Mouse (Mus musculus) lung, postnatal 4 days (tissue): ENCODE measurements at regions not wholly inside any gene's neighbourhood (a gene's known extent, or its start where the extent isn't known, plus 50 kb on each side); places are given as distances from the start of the nearest gene placed in this dataset.

Source experiments
- DNase-seq, 2 experiments: peaks; one replicate each; pipeline ENCODE4 v3.0.0; 2021

GRCm38 (mm10) chr12:77179138-77179537 lies 58.8 kb upstream of the Fut8 start:
- DNase-seq, result no peak

GRCm38 (mm10) chr12:77177811-77178578 lies 59.9 kb upstream of the Fut8 start:
- DNase-seq, result peak; percentile 19 to 56

GRCm38 (mm10) chr12:77177303-77177702 lies 60.6 kb upstream of the Fut8 start:
- no peak for DNase-seq

- no peak for DNase-seq
Observed at GRCm38 (mm10) chr12:77174032-77174431, 63.9 kb upstream of the Fut8 start.

GRCm38 (mm10) chr12:77172540-77172939 lies 65.4 kb upstream of the Fut8 start:
- DNase-seq, result no peak

GRCm38 (mm10) chr12:77170257-77170656 lies 67.7 kb upstream of the Fut8 start:
- DNase-seq, result no peak

GRCm38 (mm10) chr12:77168367-77168766 lies 69.6 kb upstream of the Fut8 start:
- DNase-seq, result no peak

GRCm38 (mm10) chr12:77156698-77157097 lies 81.2 kb upstream of the Fut8 start:
- no peak for DNase-seq

- DNase-seq, result no peak
Observed at GRCm38 (mm10) chr12:77155626-77156025, 82.3 kb upstream of the Fut8 start.

GRCm38 (mm10) chr12:77151471-77151870 lies 86.5 kb upstream of the Fut8 start:
- DNase-seq, result peak; percentile 36 to 41

- DNase-seq, result no peak
Observed at GRCm38 (mm10) chr12:77149835-77150234, 88.1 kb upstream of the Fut8 start.

- no peak for DNase-seq
Observed at GRCm38 (mm10) chr12:77148146-77148545, 89.8 kb upstream of the Fut8 start.

GRCm38 (mm10) chr12:77143958-77144357 lies 94.0 kb upstream of the Fut8 start:
- DNase-seq, result no peak

- DNase-seq, result no peak
Observed at GRCm38 (mm10) chr12:77143521-77143920, 94.4 kb upstream of the Fut8 start.

- no peak for DNase-seq
Observed at GRCm38 (mm10) chr12:77143105-77143504, 94.8 kb upstream of the Fut8 start.

GRCm38 (mm10) chr12:77142224-77142623 lies 95.7 kb upstream of the Fut8 start:
- DNase-seq, result no peak

GRCm38 (mm10) chr12:77141260-77142201 lies 96.4 kb upstream of the Fut8 start:
- no peak for DNase-seq

- DNase-seq, result no peak
Observed at GRCm38 (mm10) chr12:77140656-77141055, 97.3 kb upstream of the Fut8 start.

- DNase-seq, result no peak
Observed at GRCm38 (mm10) chr12:77140141-77140540, 97.8 kb upstream of the Fut8 start.

- DNase-seq, result no peak
Observed at GRCm38 (mm10) chr12:77139718-77140117, 98.2 kb upstream of the Fut8 start.

GRCm38 (mm10) chr12:77138506-77139201 lies 99.3 kb upstream of the Fut8 start:
- no peak for DNase-seq

- no peak for DNase-seq
Observed at GRCm38 (mm10) chr12:77137291-77137830, 100.6 kb upstream of the Fut8 start.

GRCm38 (mm10) chr12:77135661-77136060 lies 102.3 kb upstream of the Fut8 start:
- no peak for DNase-seq
